Mouse (Mus musculus): ENCODE measurements around the gene Ghrh. TPM values are rescaled to one million over a fixed set of nuclear protein-coding genes. Genes with fewer than 3 reads are reported as not detected.

The Ghrh gene
- not detected for polyA plus RNA-seq (2012; fragmentation: generic; extraction: Trizol)
- long read RNA-seq, experiment 1, result 0 reads
- long read RNA-seq, experiment 2, result 0 reads

DNA sequence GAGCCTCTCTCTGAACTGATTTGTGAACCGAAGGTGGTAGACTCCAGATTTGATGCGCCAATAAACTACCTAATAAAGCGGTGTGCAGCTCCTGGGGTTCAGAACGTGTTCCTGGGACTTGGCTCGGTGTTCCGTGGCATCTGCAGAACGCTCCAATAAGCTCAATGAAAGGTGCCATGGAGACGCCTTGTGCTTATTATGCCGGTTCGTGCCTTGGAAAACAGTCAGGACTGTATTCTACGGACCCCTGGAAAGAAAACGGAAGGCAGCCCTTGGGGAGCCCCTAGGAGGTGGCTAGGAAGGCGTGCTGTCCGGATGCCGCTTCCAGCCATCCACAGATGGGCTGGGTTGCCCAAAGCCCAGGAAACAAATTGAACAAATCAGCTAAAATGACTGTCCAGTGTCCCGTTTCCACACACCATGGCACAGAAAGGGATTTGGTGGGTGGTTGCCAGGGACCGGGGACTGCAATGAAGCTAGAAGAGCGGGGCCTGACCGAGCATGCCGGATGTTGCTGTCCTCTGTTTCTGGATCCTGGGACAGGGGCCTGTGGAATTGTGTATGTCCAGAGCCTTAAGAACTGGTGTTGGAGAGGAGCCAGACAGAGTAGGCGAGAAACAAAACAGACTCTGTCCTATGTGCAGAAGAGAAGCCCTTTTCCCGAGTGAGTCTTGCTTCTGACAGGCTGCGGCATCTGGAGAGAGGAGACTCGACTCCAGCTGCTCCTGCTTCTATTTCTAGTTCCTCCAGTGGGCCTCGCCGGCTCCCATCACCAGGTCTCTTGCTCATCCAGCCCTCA, at the start of gene Ghrh:
TSS of gene Ghrh (minus strand) at position 146 of the 799 bp plus-strand sequence.
- Histone ChIP-seq H3K4me3 (ENCODE audit: insufficient read depth, poor library complexity, severe bottlenecking) (no peak within 1 kb of the TSS), H3K79me3 (ENCODE audit: low read depth) (no peaks in the 10 kb centered on the region), H3ac (ENCODE audit: control insufficient read depth, insufficient read length, low read depth) (no peak within 1 kb of the TSS), H3K27me3 (ENCODE audit: control insufficient read depth, insufficient read depth, insufficient read length) (no peaks in the 10 kb centered on the region), H3K79me2 (ENCODE audit: control insufficient read depth, insufficient read depth) (no peaks in the 10 kb centered on the region), H3K36me3 (ENCODE audit: control insufficient read depth, insufficient read depth) (no peaks in the 10 kb centered on the region)
- TF ChIP-seq CTCF (IDR thresholded peaks at IDR 0.05; ENCODE audit: control insufficient read depth, insufficient read depth, insufficient read length) (no peak), USF1 (IDR thresholded peaks at IDR 0.05; ENCODE audit: low read depth) (no peak), MYOD1 (IDR thresholded peaks at IDR 0.05; ENCODE audit: control insufficient read depth, insufficient read length, low read depth) (no peak), MYOG (IDR thresholded peaks at IDR 0.05; ENCODE audit: control insufficient read depth, extremely low read depth, insufficient read length) (no peak), MAX (IDR thresholded peaks at IDR 0.05) (no peak), FOSL1 (IDR thresholded peaks at IDR 0.05; ENCODE audit: insufficient read depth, low read length, poor library complexity, severe bottlenecking) (no peak), CEBPB (IDR thresholded peaks at IDR 0.05; ENCODE audit: low read depth) (no peak)

GRCm38 (mm10) chr2:157395960-157396359, 48.7 kb upstream of the Ghrh start:
- Histone ChIP-seq H3K4me3 (ENCODE audit: insufficient read depth, poor library complexity, severe bottlenecking) (no peak overlapping the region), H3K79me3 (ENCODE audit: low read depth) (peaks cover 2% of the 10 kb centered on the region), H3K79me2 (ENCODE audit: control insufficient read depth, insufficient read depth) (peaks cover 6% of the 10 kb centered on the region), H3K36me3 (ENCODE audit: control insufficient read depth, insufficient read depth) (peaks cover 36% of the 10 kb centered on the region), H3K27me3 (ENCODE audit: control insufficient read depth, insufficient read depth, insufficient read length) (no peaks in the 10 kb centered on the region), H3ac (ENCODE audit: control insufficient read depth, insufficient read length, low read depth) (no peak overlapping the region)
- no peak for TF ChIP-seq FOSL1 (IDR thresholded peaks at IDR 0.05; ENCODE audit: insufficient read depth, low read length, poor library complexity, severe bottlenecking)
- TF ChIP-seq MAX (IDR thresholded peaks at IDR 0.05), result no peak
- no peak for TF ChIP-seq MYOD1 (IDR thresholded peaks at IDR 0.05; ENCODE audit: control insufficient read depth, insufficient read length, low read depth)
- TF ChIP-seq CEBPB (IDR thresholded peaks at IDR 0.05; ENCODE audit: low read depth), result no peak
- no peak for TF ChIP-seq USF1 (IDR thresholded peaks at IDR 0.05; ENCODE audit: low read depth)
- no peak for TF ChIP-seq CTCF (IDR thresholded peaks at IDR 0.05; ENCODE audit: control insufficient read depth, insufficient read depth, insufficient read length)
- no peak for TF ChIP-seq MYOG (IDR thresholded peaks at IDR 0.05; ENCODE audit: control insufficient read depth, extremely low read depth, insufficient read length)

DNA sequence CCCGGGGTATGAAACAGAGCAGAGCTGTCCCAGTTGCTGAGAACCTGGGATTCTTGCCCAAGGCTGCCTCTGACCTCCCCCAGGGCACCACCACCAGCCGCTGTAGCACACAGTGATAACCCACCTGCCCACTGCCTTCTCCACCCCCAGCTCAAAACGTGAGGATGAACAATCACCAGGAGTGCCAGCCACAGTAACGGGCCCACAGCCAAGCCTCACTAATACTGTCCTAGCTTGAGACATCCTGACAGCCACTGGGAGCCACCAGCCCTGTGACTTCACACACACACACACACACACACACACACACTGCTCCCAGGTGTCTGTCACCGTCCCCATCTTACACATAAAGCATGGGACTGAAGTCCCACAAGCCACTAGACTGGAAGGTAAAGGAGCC, 48.1 kb upstream of the Ghrh start:
- Histone ChIP-seq H3K36me3 (ENCODE audit: control insufficient read depth, insufficient read depth) (peaks cover 36% of the 10 kb centered on the region), H3K27me3 (ENCODE audit: control insufficient read depth, insufficient read depth, insufficient read length) (no peaks in the 10 kb centered on the region)
- TF ChIP-seq USF1 (IDR thresholded peaks at IDR 0.05; ENCODE audit: low read depth), result no peak
- TF ChIP-seq CTCF (IDR thresholded peaks at IDR 0.05; ENCODE audit: control insufficient read depth, insufficient read depth, insufficient read length), result no peak
- TF ChIP-seq MAX (IDR thresholded peaks at IDR 0.05), result no peak
- no peak for TF ChIP-seq CEBPB (IDR thresholded peaks at IDR 0.05; ENCODE audit: low read depth)
- TF ChIP-seq MYOG (IDR thresholded peaks at IDR 0.05; ENCODE audit: control insufficient read depth, extremely low read depth, insufficient read length), result no peak
- no peak for TF ChIP-seq MYOD1 (IDR thresholded peaks at IDR 0.05; ENCODE audit: control insufficient read depth, insufficient read length, low read depth)
- no peak for TF ChIP-seq FOSL1 (IDR thresholded peaks at IDR 0.05; ENCODE audit: insufficient read depth, low read length, poor library complexity, severe bottlenecking)

GRCm38 (mm10) chr2:157394868-157395267, 47.6 kb upstream of the Ghrh start:
- TF ChIP-seq CEBPB (IDR thresholded peaks at IDR 0.05; ENCODE audit: low read depth) (no peak), MYOD1 (IDR thresholded peaks at IDR 0.05; ENCODE audit: control insufficient read depth, insufficient read length, low read depth) (no peak), USF1 (IDR thresholded peaks at IDR 0.05; ENCODE audit: low read depth) (no peak), FOSL1 (IDR thresholded peaks at IDR 0.05; ENCODE audit: insufficient read depth, low read length, poor library complexity, severe bottlenecking) (no peak), CTCF (IDR thresholded peaks at IDR 0.05; ENCODE audit: control insufficient read depth, insufficient read depth, insufficient read length) (no peak), MYOG (IDR thresholded peaks at IDR 0.05; ENCODE audit: control insufficient read depth, extremely low read depth, insufficient read length) (no peak), MAX (IDR thresholded peaks at IDR 0.05) (no peak)
- H3K4me3 ChIP-seq (ENCODE audit: insufficient read depth, poor library complexity, severe bottlenecking), result no peak overlapping the region
- H3K27me3 ChIP-seq (ENCODE audit: control insufficient read depth, insufficient read depth, insufficient read length), result no peaks in the 10 kb centered on the region
- H3K36me3 ChIP-seq (ENCODE audit: control insufficient read depth, insufficient read depth), result peaks cover 36% of the 10 kb centered on the region
- no peak overlapping the region for H3ac ChIP-seq (ENCODE audit: control insufficient read depth, insufficient read length, low read depth)
- peaks cover 6% of the 10 kb centered on the region for H3K79me2 ChIP-seq (ENCODE audit: control insufficient read depth, insufficient read depth)
- peaks cover 2% of the 10 kb centered on the region for H3K79me3 ChIP-seq (ENCODE audit: low read depth)

More for the DNA sequence above, 48.1 kb upstream of the Ghrh start:
- H3K79me2 ChIP-seq (ENCODE audit: control insufficient read depth, insufficient read depth), result peaks cover 6% of the 10 kb centered on the region
- H3K4me3 ChIP-seq (ENCODE audit: insufficient read depth, poor library complexity, severe bottlenecking), result no peak overlapping the region
- H3K79me3 ChIP-seq (ENCODE audit: low read depth), result peaks cover 2% of the 10 kb centered on the region
- H3ac ChIP-seq (ENCODE audit: control insufficient read depth, insufficient read length, low read depth), result no peak overlapping the region

DNA sequence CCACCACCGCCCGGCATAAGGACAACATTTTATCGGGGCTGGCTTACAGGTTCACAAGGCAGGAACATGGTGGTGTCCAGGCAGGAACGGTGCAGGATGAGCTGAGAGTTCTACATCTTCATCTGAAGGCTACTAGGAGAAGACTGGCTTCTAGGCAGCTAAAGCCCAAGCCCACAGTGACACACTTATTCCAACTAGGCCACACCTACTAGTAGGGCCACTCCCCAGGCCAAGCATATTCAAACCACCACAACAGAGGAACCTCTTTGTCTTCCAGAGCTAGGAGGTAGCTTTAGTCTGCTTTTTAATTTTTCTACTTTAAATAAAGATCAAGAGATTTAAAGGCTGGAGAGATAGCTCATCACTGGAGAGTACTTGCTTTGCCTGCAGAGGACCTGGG, 46.2 kb upstream of the Ghrh start:
- Histone ChIP-seq H3K27me3 (ENCODE audit: control insufficient read depth, insufficient read depth, insufficient read length) (no peaks in the 10 kb centered on the region), H3K79me2 (ENCODE audit: control insufficient read depth, insufficient read depth) (peaks cover 6% of the 10 kb centered on the region), H3K4me3 (ENCODE audit: insufficient read depth, poor library complexity, severe bottlenecking) (no peak overlapping the region), H3K79me3 (ENCODE audit: low read depth) (peaks cover 2% of the 10 kb centered on the region), H3K36me3 (ENCODE audit: control insufficient read depth, insufficient read depth) (peaks cover 34% of the 10 kb centered on the region), H3ac (ENCODE audit: control insufficient read depth, insufficient read length, low read depth) (no peak overlapping the region)
- TF ChIP-seq CEBPB (IDR thresholded peaks at IDR 0.05; ENCODE audit: low read depth) (no peak), CTCF (IDR thresholded peaks at IDR 0.05; ENCODE audit: control insufficient read depth, insufficient read depth, insufficient read length) (no peak), MYOD1 (IDR thresholded peaks at IDR 0.05; ENCODE audit: control insufficient read depth, insufficient read length, low read depth) (no peak), USF1 (IDR thresholded peaks at IDR 0.05; ENCODE audit: low read depth) (no peak), MYOG (IDR thresholded peaks at IDR 0.05; ENCODE audit: control insufficient read depth, extremely low read depth, insufficient read length) (no peak), MAX (IDR thresholded peaks at IDR 0.05) (no peak), FOSL1 (IDR thresholded peaks at IDR 0.05; ENCODE audit: insufficient read depth, low read length, poor library complexity, severe bottlenecking) (no peak)

All from C2C12 (cell line).